Mouse (Mus musculus): ENCODE results near the gene Gm28230.

The Gm28230 gene

GRCm38 (mm10) chr2:74763976-74764375, 37.4 kb downstream of the Gm28230 start:
- DNase-seq (ENCODE audit: low read depth) = no peak

- DNase-seq (ENCODE audit: low read depth) = no peak
Observed at GRCm38 (mm10) chr2:74774359-74774758, 47.8 kb downstream of the Gm28230 start.

- no peak for DNase-seq (ENCODE audit: low read depth)
Observed at GRCm38 (mm10) chr2:74777536-74778275, 51.2 kb downstream of the Gm28230 start.

- no peak for DNase-seq (ENCODE audit: low read depth)
Observed at GRCm38 (mm10) chr2:74781386-74781785, 54.9 kb downstream of the Gm28230 start.

- no peak for DNase-seq (ENCODE audit: low read depth)
Observed at GRCm38 (mm10) chr2:74795531-74795930, 69.0 kb downstream of the Gm28230 start.
